Mouse (Mus musculus) embryonic fibroblast, embryonic 13.5 days (primary cell): ENCODE measurements around the gene Vgf.

ENCODE experiments used
- CTCF ChIP-seq: IDR thresholded peaks from 2 replicates; pipeline ENCODE4 v1.5.1; 2011; ENCODE audit warnings: mild to moderate bottlenecking, control low read depth, low read length, moderate library complexity, borderline replicate concordance; ENCODE audit not compliant: insufficient read depth
- POLR2A ChIP-seq: IDR thresholded peaks from 2 replicates; pipeline ENCODE4 v1.6.1; 2011; ENCODE audit warnings: low read depth, mild to moderate bottlenecking, control low read depth, low read length, moderate library complexity

DNA sequence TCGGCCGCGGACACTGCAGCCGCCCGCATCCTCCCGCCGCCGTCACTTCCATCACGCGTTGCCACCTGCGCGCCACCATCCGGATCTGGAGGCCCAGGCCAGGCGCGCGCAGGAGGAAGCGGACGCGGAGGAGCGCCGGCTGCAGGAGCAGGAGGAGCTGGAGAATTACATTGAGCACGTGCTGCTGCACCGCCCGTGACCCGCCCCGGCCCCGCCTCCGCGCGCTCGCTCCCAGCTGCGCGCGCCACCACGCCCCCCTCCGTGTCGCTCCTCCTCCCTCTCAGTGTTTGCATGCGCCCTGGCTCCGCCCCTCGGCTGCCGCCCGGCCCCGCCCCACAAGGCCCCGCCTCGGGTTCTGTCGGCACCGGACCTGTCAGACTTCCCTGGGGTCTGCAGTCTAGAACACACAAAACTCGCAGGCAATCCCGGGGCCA lies 6.5 kb downstream of the Vgf start:
- TF ChIP-seq CTCF, result no peak
- TF ChIP-seq POLR2A, result peak; percentile 27; the same call in 1 of the 2 replicates
